18 mouse cellular contexts compared by ENCODE assay signal in genomic region chr11:107445683-107446082, GRCm38 (mm10). TPM values are rescaled to one million over a fixed set of nuclear protein-coding genes. Genes with fewer than 3 reads are reported as not detected.
DNase-seq lines count a peak whose midpoint lies in the region; ATAC-seq and TF ChIP-seq lines count a peak whose summit lies in the region.
"Had no signal": no experiment of that assay in that cellular context is flagged by ENCODE, and none has a peak within 500 bp of the region (broad histone marks: within the 10 kb centered on the region; RNA-seq: fewer than 3 reads in every experiment).

No protein-coding gene starts in this region.

- H3K9ac ChIP-seq in hindbrain, embryonic 14.5 days = no peak overlapping the region
- no peak overlapping the region for H3K9ac ChIP-seq in hindbrain, embryonic 12.5 days
- no peak overlapping the region for H3K9ac ChIP-seq in liver, embryonic 12.5 days
- H3K9ac ChIP-seq: limb, embryonic 12.5 days; liver, embryonic 15.5 days had no signal

- no peak overlapping the region for H3K4me3 ChIP-seq in hindbrain, embryonic 14.5 days (replicated peaks; ENCODE audit: low read length)
- no peak overlapping the region for H3K4me3 ChIP-seq in hindbrain, embryonic 12.5 days
- no peak overlapping the region for H3K4me3 ChIP-seq in spleen, adult 2 months (ENCODE audit: extremely low read depth, insufficient read depth, insufficient read length)
- H3K4me3 ChIP-seq in liver, embryonic 12.5 days = no peak overlapping the region
- H3K4me3 ChIP-seq: embryonic facial prominence, embryonic 10.5 days; erythroblast, embryonic 14.5 days; limb, embryonic 12.5 days; liver, embryonic 15.5 days had no signal

- no peak overlapping the region for H3K4me2 ChIP-seq in hindbrain, embryonic 14.5 days (replicated peaks)
- H3K4me2 ChIP-seq in hindbrain, embryonic 12.5 days (replicated peaks) = no peak overlapping the region
- no peak overlapping the region for H3K4me2 ChIP-seq in liver, embryonic 12.5 days
- H3K4me2 ChIP-seq: limb, embryonic 12.5 days; liver, embryonic 15.5 days; midbrain, embryonic 11.5 days had no signal

- no peak for ATAC-seq in hindbrain, embryonic 14.5 days (ENCODE audit: low FRiP score)
- ATAC-seq in hindbrain, embryonic 12.5 days (ENCODE audit: low FRiP score) = no peak
- no peak for ATAC-seq in liver, embryonic 12.5 days
- ATAC-seq: inflammation-experienced regulatory T-cells, adult 6 months had no signal

- no peaks in the 10 kb centered on the region for H3K9me3 ChIP-seq in hindbrain, embryonic 14.5 days (ENCODE audit: control insufficient read depth, low read length)
- no peaks in the 10 kb centered on the region for H3K9me3 ChIP-seq in hindbrain, embryonic 12.5 days (replicated peaks)
- H3K9me3 ChIP-seq in liver, embryonic 12.5 days (replicated peaks) = no peaks in the 10 kb centered on the region
- H3K9me3 ChIP-seq: embryonic facial prominence, embryonic 10.5 days; limb, embryonic 12.5 days; liver, embryonic 15.5 days had no signal

- no peaks in the 10 kb centered on the region; the same call in 1 of the 2 replicates for H3K36me3 ChIP-seq in hindbrain, embryonic 14.5 days (replicated peaks; ENCODE audit: control insufficient read depth, insufficient read depth)
- H3K36me3 ChIP-seq in hindbrain, embryonic 12.5 days = no peaks in the 10 kb centered on the region
- no peaks in the 10 kb centered on the region for H3K36me3 ChIP-seq in spleen, adult 2 months (ENCODE audit: control insufficient read depth, insufficient read depth, low read length)
- no peaks in the 10 kb centered on the region for H3K36me3 ChIP-seq in liver, embryonic 12.5 days
- H3K36me3 ChIP-seq: limb, embryonic 12.5 days; liver, embryonic 15.5 days had no signal

- TF ChIP-seq POLR2A in spleen, adult 2 months (IDR thresholded peaks at IDR 0.05; ENCODE audit: low read depth, low read length) = no peak

- 87% methylated on average over 3 of the region's 3 CpGs for WGBS in hindbrain, embryonic 14.5 days
- WGBS in hindbrain, embryonic 12.5 days = 95% methylated on average over 3 of the region's 3 CpGs
- 86% methylated on average over 3 of the region's 3 CpGs for WGBS in spleen, adult 2 months
- 80% methylated on average over 3 of the region's 3 CpGs for WGBS in liver, embryonic 12.5 days (ENCODE audit: insufficient replicate concordance)

- DNase-seq in hindbrain, embryonic 14.5 days (ENCODE audit: low spot score) = peak; percentile 39
- DNase-seq in spleen, adult 2 months (ENCODE audit: low read depth in 1 of 2, low spot score in 2 of 2) = no peak
- DNase-seq in spleen, postnatal 10 days (ENCODE audit: low spot score in 2 of 2) = no peak
- DNase-seq in cerebellum, adult 9-11 months = peak; percentile 81
- no peak for DNase-seq in natural killer cell, adult 2 months (ENCODE audit: low spot score in 2 of 2)
- DNase-seq: adrenal gland, postnatal 14 days; gastrocnemius, postnatal 25 days; kidney, adult 9 months; lung, postnatal 14 days; thymus, adult 2 months had no signal

- TF ChIP-seq CTCF in spleen, adult 2 months (IDR thresholded peaks at IDR 0.05; ENCODE audit: extremely low read depth, insufficient read depth, insufficient read length, insufficient replicate concordance) = no peak

- H3K27me3 ChIP-seq in hindbrain, embryonic 14.5 days (ENCODE audit: control insufficient read depth, insufficient read depth, low read length) = no peaks in the 10 kb centered on the region
- H3K27me3 ChIP-seq in hindbrain, embryonic 12.5 days = no peaks in the 10 kb centered on the region
- no peaks in the 10 kb centered on the region for H3K27me3 ChIP-seq in spleen, adult 2 months (ENCODE audit: control insufficient read depth, insufficient read depth, low read length)
- H3K27me3 ChIP-seq in liver, embryonic 12.5 days (replicated peaks) = no peaks in the 10 kb centered on the region
- H3K27me3 ChIP-seq: limb, embryonic 12.5 days; liver, embryonic 15.5 days had no signal

- no peaks in the 10 kb centered on the region; the same call in 1 of the 2 replicates for H3K4me1 ChIP-seq in hindbrain, embryonic 14.5 days (replicated peaks; ENCODE audit: control insufficient read depth, insufficient read depth, low read length)
- H3K4me1 ChIP-seq in hindbrain, embryonic 12.5 days = peaks cover 13% of the 10 kb centered on the region
- H3K4me1 ChIP-seq in spleen, adult 2 months (ENCODE audit: control insufficient read depth, insufficient read depth, insufficient read length) = peaks cover 47% of the 10 kb centered on the region; the same call in 1 of the 2 replicates
- peaks cover 74% of the 10 kb centered on the region for H3K4me1 ChIP-seq in liver, embryonic 12.5 days

- H3K27ac ChIP-seq in hindbrain, embryonic 14.5 days = no peak overlapping the region
- no peak overlapping the region for H3K27ac ChIP-seq in hindbrain, embryonic 12.5 days
- 0 out of 2 replicates have a peak overlapping the region, but pooled peaks have one; percentile 1 for H3K27ac ChIP-seq in spleen, adult 2 months (ENCODE audit: insufficient read depth, low read length)
- no peak overlapping the region for H3K27ac ChIP-seq in liver, embryonic 12.5 days
- H3K27ac ChIP-seq: embryonic facial prominence, embryonic 10.5 days; limb, embryonic 12.5 days; liver, embryonic 15.5 days had no signal

RNA-seq across cellular contexts. Expression of gene Pitpnc1, which starts 24.8 kb away (rescaled TPM):
- polyA plus RNA-seq in hindbrain, embryonic 14.5 days (2014; fragmentation: Nextera tagmentation; extraction: Ambion mirVana) = 43.3 and 45.7 TPM in 2 replicates
- 36.5 and 37.1 TPM in 2 replicates for polyA plus RNA-seq in hindbrain, embryonic 12.5 days (2016; fragmentation: Nextera tagmentation; extraction: Ambion mirVana)
- polyA plus RNA-seq in spleen, adult 2 months (2012; rRNA removed) = 6.4 TPM in 2 replicates
- polyA plus RNA-seq in liver, embryonic 12.5 days (2016; fragmentation: Nextera tagmentation; extraction: Ambion mirVana) = 9.7 and 9.9 TPM in 2 replicates

RNA-seq across cellular contexts. Expression of gene Psmd12, which starts 33.6 kb away (rescaled TPM):
- polyA plus RNA-seq in hindbrain, embryonic 14.5 days (2014; fragmentation: Nextera tagmentation; extraction: Ambion mirVana) = 159 and 165 TPM in 2 replicates
- polyA plus RNA-seq in hindbrain, embryonic 12.5 days (2016; fragmentation: Nextera tagmentation; extraction: Ambion mirVana) = 172 and 177 TPM in 2 replicates
- polyA plus RNA-seq in spleen, adult 2 months (2012; rRNA removed) = 5.1 and 6.6 TPM in 2 replicates
- 159 and 164 TPM in 2 replicates for polyA plus RNA-seq in liver, embryonic 12.5 days (2016; fragmentation: Nextera tagmentation; extraction: Ambion mirVana)

Comparison
In these comparisons a context has a peak if more than half of its experiments do, and no peak if none do; other contexts are left out.
1. DNase-seq: peak in hindbrain, embryonic 14.5 days (single experiment) and cerebellum, adult 9-11 months (single experiment); none in spleen, adult 2 months (0 of 2), spleen, postnatal 10 days (0 of 2) and natural killer cell, adult 2 months (0 of 2).
2. RNA of gene Psmd12, which starts 33.6 kb away (polyA plus RNA-seq): 172 to 177 TPM in hindbrain, embryonic 12.5 days, 159 to 164 TPM in liver, embryonic 12.5 days and 159 to 165 TPM in hindbrain, embryonic 14.5 days; 5.1 to 6.6 TPM in spleen, adult 2 months; every median in the first group is over 10 times any median in the second.